Mouse (Mus musculus) hindbrain, embryonic 14.5 days (tissue): ENCODE data around the gene Med13l. TPM values are rescaled to one million over a fixed set of nuclear protein-coding genes. Genes with fewer than 3 reads are reported as not detected.

Source experiments
- ATAC-seq: fragments of 200-750 bp; cut with Nextera tagmentation; 2 replicates; pipeline ENCODE4 v1.8.0; 2017; ENCODE audit warnings: moderate number of reproducible peaks, mild to moderate bottlenecking, moderate TSS enrichment, moderate library complexity; ENCODE audit not compliant: low FRiP score
- DNase-seq: peaks from one replicate; pipeline ENCODE4 v3.0.0-alpha.2; 2015; ENCODE audit warnings: low spot score
- H3K27ac ChIP-seq: fragments of 300-500 bp; sonication (generic); 2 replicates; pipeline ENCODE4 v1.5.1; 2014; ENCODE audit warnings: mild to moderate bottlenecking, moderate library complexity
- H3K27me3 ChIP-seq: fragments of 300-500 bp; sonication (generic); 2 replicates; pipeline ENCODE4 v1.6.1; 2014; ENCODE audit warnings: mild to moderate bottlenecking, low read length, mixed read lengths; ENCODE audit not compliant: control insufficient read depth, insufficient read depth
- H3K36me3 ChIP-seq: fragments of 300-500 bp; sonication (generic); replicated peaks from 2 replicates; pipeline ENCODE4 v1.6.1; 2014; ENCODE audit not compliant: control insufficient read depth, insufficient read depth
- H3K4me1 ChIP-seq: fragments of 300-500 bp; sonication (generic); replicated peaks from 2 replicates; pipeline ENCODE4 v1.6.1; 2014; ENCODE audit warnings: antibody characterized with exemption, low read length, mixed read lengths; ENCODE audit not compliant: control insufficient read depth, insufficient read depth
- H3K4me2 ChIP-seq: fragments of 300-500 bp; sonication (generic); replicated peaks from 2 replicates; pipeline ENCODE4 v1.6.1; 2014; ENCODE audit warnings: mild to moderate bottlenecking, moderate library complexity
- H3K4me3 ChIP-seq: fragments of 300-500 bp; sonication (generic); replicated peaks from 2 replicates; pipeline ENCODE4 v1.5.1; 2014; ENCODE audit warnings: mild to moderate bottlenecking, low read length
- H3K9ac ChIP-seq: fragments of 300-500 bp; sonication (generic); 2 replicates; pipeline ENCODE4 v1.6.1; 2014
- H3K9me3 ChIP-seq: fragments of 300-500 bp; sonication (generic); 2 replicates; pipeline ENCODE4 v1.6.1; 2016; ENCODE audit warnings: low read length; ENCODE audit not compliant: control insufficient read depth
- WGBS: fragments of 180-500 bp; shearing (Covaris S2); extraction: QIAGEN DNeasy Blood & Tissue Kit; methylation state at CpG from one replicate; pipeline ENCODE4 v1.1.7; 2014; 5-methylcytosine and 5-hydroxymethylcytosine counted together
- polyA plus RNA-seq: library from polyadenylated mRNA; unstranded; fragments of >200 nt; fragmentation: Nextera tagmentation; extraction: Ambion mirVana; gene quantifications from 2 replicates; pipeline ENCODE4 v1.2.1, GENCODE M21; 2014

Gene Med13l
- polyA plus RNA-seq, 1 experiment from 2014 or later: 18.0 TPM

DNA sequence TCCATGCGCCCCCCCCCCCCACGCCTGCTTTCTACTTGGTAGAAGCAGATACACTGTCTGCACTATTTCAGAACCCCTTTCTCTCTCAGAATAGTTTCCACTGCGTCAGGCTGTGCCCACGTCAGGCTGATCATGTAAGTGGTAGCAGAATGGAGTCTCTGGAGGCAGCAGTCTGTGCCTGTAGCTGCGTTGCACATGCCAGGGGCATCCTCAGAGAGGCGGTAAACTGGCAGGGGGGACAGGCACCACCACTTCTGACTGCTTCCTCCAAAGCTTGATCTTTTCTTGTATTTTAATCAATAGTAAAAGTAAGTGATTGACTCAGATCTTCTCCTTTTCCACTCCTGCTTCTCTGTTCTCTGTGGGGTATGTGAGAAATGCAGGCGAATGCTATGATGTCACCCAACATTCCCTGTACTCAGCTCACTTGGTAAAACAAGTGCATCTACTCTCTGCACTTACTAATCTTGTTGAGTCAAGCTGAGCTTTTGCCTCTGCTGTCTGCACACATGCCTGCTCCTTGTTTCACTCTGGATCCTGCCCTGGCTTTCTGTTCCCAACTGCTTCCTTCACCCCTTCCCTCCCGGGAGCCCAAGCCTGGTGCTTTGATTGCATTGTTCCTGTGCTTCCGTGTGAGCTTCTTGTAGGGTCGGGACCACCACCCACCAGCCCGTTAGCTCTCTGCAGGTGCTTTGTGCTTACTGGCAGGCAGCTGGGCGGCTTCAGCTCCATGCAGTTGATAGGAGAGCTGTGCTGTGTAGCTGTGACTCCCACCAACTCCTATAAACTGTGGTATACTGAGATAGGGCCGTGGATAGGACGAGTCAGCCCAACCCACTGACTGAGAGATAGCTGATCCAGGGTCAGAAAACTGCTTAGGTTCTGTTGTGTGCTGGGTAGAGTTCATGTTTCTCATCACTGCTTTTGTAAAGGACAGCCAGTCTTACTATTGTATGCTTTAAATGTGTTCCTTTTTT is 156.1 kb downstream of the Med13l start:
- no peak for DNase-seq
- Histone ChIP-seq H3K4me1 (peaks cover 25% of the 10 kb centered on the region), H3K27ac (no peak overlapping the region), H3K9me3 (no peaks in the 10 kb centered on the region), H3K4me2 (no peak overlapping the region), H3K36me3 (peaks cover 4% of the 10 kb centered on the region; the same call in 1 of the 2 replicates), H3K4me3 (no peak overlapping the region), H3K27me3 (no peaks in the 10 kb centered on the region), H3K9ac (no peak overlapping the region; the same call in 1 of the 2 replicates)
- 45% methylated on average over 14 of the region's 14 CpGs for WGBS
- ATAC-seq: no peak

DNA sequence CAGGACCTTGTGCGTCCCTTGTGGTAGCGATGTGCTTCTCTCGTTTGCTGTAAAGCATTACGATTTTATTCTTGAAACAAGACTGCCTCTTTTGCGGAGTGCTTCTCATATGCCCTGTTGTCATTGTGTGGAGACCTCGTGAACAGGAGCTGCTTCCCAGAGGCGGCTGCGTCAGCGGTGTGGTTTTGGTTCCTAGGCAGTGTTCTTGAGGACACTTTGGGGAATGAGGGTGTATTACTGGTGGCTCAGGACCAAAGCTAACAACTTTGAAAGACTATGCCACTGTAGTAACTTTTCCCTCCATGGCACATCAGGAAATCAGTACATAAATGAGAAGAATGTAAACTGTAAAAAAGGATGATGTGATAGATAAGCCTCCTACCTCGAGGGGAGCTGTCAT is 157.0 kb downstream of the Med13l start:
- H3K27me3 ChIP-seq: no peaks in the 10 kb centered on the region
- WGBS: 77% methylated on average over 10 of the region's 10 CpGs
- H3K4me1 ChIP-seq: peaks cover 19% of the 10 kb centered on the region
- H3K9me3 ChIP-seq: no peaks in the 10 kb centered on the region
- no peak overlapping the region for H3K4me2 ChIP-seq
- H3K36me3 ChIP-seq: peaks cover 12% of the 10 kb centered on the region
- H3K27ac ChIP-seq: no peak overlapping the region
- no peak for ATAC-seq
- no peak overlapping the region for H3K4me3 ChIP-seq
- no peak overlapping the region for H3K9ac ChIP-seq
- DNase-seq: no peak

DNA sequence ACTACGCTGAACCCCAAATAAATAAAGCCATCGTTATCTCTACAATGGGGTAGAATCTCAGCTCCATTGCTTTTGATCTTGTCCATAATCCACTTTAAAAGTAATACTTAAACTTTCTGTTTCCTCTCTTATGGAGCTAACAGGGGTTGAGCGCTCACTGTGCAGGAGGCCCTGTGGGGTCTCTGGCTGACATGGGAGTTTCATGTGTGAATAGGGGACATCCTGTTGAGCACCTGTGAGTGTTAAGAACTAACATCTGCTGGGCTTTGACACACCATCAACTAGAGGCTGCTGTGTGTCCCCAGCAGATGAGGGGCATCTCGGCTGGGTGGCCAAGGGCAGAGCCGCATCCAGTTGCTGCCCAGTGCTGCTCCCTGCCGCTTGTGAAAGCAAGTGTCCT is 157.6 kb downstream of the Med13l start:
- Histone ChIP-seq H3K4me2 (no peak overlapping the region), H3K9ac (no peak overlapping the region), H3K27ac (no peak overlapping the region), H3K9me3 (no peaks in the 10 kb centered on the region), H3K27me3 (no peaks in the 10 kb centered on the region), H3K4me1 (peaks cover 19% of the 10 kb centered on the region), H3K4me3 (no peak overlapping the region), H3K36me3 (peaks cover 12% of the 10 kb centered on the region)
- DNase-seq: no peak
- WGBS: 87% methylated on average over 6 of the region's 6 CpGs
- no peak for ATAC-seq

DNA sequence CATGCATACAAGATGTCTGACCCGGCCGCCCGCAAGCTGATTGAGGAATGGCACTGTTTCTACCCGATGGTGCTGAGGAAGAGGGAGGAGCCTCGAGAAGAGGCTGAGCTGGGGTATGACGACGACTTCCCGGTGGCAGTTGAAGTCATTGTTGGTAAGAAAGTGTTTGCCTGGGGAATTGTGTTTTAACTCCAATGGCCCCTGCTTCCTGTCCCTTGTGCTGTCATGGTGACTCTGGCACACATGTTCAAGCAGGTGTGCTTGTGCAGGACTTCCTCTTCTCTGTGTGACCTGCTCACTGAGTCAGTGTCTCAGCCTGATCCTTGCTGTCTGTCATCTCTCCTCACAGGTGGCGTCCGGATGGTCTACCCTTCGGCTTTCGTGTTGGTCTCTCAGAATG is 160.9 kb downstream of the Med13l start:
- Histone ChIP-seq H3K27me3 (no peaks in the 10 kb centered on the region), H3K9me3 (no peaks in the 10 kb centered on the region), H3K4me2 (no peak overlapping the region), H3K9ac (no peak overlapping the region), H3K4me1 (peaks cover 7% of the 10 kb centered on the region), H3K27ac (no peak overlapping the region), H3K36me3 (peaks cover 34% of the 10 kb centered on the region), H3K4me3 (no peak overlapping the region)
- WGBS: 82% methylated on average over 12 of the region's 12 CpGs
- ATAC-seq: no peak
- DNase-seq: no peak

DNA sequence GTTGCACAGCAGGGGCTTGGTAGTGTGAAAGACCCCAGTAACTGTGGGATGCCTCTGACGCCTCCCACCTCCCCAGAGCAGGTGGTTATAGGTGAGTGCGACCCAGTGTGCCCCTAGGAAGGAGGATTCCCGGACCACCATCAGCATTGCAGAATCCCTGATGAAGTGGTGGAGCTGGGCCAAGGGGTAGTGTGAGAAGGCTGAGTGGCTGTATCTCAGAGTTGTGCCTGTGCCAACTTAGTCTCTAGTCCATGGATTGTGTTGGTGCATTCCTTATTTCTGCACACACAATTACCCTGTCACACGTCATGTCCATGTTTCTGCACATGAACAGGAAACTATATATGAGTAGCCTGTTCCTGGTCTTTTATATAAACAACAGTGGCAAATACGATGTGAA is 161.4 kb downstream of the Med13l start:
- no peaks in the 10 kb centered on the region for H3K27me3 ChIP-seq
- H3K4me2 ChIP-seq: no peak overlapping the region
- ATAC-seq: no peak; the same call in 1 of the 2 replicates
- no peak overlapping the region for H3K9ac ChIP-seq
- H3K4me1 ChIP-seq: peaks cover 3% of the 10 kb centered on the region
- H3K4me3 ChIP-seq: no peak overlapping the region
- H3K27ac ChIP-seq: no peak overlapping the region
- DNase-seq: no peak
- peaks cover 38% of the 10 kb centered on the region for H3K36me3 ChIP-seq
- WGBS: 86% methylated on average over 5 of the region's 5 CpGs
- no peaks in the 10 kb centered on the region for H3K9me3 ChIP-seq

DNA sequence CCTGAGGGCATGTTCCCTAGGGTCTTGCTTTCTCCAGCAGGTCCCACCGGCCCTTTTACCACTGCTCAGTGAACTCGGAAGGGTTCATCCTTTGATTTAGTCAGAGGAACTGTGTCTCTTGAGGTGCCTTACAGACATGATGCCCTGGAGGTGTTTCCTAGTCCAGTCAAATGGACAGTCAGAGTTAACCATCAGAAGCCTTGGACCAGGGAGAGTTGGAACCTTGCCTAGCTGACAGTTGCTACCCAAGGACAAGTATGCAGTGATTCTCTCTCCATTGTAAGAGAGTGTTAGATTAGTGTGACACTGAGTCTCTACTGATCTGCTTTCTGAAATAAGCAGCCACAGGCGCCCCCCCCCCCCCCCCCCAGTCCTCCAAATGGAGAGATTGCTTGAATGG is 162.0 kb downstream of the Med13l start:
- Histone ChIP-seq H3K36me3 (peaks cover 44% of the 10 kb centered on the region), H3K9ac (no peak overlapping the region), H3K27me3 (no peaks in the 10 kb centered on the region), H3K4me2 (no peak overlapping the region), H3K27ac (no peak overlapping the region), H3K4me3 (no peak overlapping the region), H3K9me3 (no peaks in the 10 kb centered on the region), H3K4me1 (no peaks in the 10 kb centered on the region; the same call in 1 of the 2 replicates)
- DNase-seq (no peak), ATAC-seq (no peak)
- 82% methylated on average over 3 of the region's 3 CpGs for WGBS

DNA sequence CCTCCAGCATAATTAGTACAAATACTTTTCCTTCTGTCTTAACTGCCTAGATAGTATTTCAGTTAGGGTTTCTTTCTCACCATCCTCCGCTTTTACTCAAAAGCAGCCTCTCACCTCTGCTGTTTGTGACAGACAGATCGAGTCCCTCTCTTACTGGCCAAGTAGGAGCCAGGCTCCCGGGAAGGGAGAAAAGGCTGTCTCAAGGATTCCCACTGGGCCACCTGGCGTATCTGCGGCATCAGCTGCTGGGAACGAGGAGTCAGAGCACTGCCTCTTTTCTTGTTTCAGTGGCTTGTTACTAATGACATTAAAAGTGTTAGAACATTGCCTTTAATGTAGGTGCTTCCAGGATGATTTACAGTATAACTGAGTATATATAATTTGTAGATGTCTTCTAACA is 164.9 kb downstream of the Med13l start:
- Histone ChIP-seq H3K27ac (no peak overlapping the region), H3K9ac (no peak overlapping the region), H3K27me3 (no peaks in the 10 kb centered on the region), H3K36me3 (peaks cover 74% of the 10 kb centered on the region), H3K4me1 (no peaks in the 10 kb centered on the region), H3K4me2 (no peak overlapping the region), H3K4me3 (no peak overlapping the region), H3K9me3 (no peaks in the 10 kb centered on the region)
- ATAC-seq (no peak), DNase-seq (no peak)
- WGBS: 65% methylated on average over 6 of the region's 6 CpGs

DNA sequence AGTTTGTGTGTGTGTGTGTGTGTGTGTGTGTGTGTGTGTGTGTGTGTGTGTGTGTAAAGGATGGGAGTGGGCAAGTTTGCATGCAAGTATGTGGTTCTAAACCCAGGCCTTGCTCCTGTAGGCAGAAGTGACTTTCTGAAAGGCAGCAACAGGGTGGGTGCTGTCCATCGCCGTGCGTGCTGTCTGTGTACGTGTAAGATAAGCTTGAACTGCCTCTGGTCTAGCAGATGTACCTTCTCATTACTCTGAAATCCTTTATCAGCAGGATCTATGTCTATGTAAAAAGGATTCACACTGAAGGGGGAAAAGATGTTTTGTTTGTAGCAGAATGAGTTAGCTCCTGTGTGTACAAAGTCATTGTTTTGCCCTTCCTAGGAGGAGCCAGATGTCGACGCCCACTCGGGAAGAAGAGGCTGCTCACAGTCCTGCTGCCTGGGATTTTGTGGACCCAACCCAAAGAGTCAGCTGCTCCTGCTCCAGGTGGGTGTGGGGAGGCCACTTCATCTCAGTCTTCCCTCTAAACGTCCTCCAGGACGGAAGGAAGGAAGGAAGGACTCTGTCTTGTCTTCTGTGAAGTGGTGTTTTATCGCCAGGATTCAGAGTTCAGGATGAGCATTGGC is 165.5 kb downstream of the Med13l start:
- Histone ChIP-seq H3K4me1 (no peaks in the 10 kb centered on the region), H3K36me3 (peaks cover 80% of the 10 kb centered on the region)

DNA sequence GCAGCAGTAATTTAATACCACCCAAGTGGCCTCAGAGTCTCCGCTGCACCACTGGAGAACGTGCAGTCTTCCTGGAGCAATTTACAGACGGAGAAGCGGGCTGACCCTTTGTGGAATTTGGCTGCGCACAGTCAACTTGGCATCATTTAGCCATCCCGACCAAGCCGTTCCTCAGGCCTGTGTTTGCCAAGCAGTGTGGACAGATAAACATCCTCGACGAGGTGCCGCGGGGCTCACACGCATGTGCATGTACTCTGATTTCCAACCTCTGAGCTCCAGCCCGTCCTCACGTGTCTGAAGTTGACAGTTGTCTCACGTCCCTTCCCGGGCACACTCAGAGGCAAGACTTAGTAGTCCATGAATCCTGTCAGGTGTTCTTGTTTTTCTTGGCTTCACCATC is 166.9 kb downstream of the Med13l start:
- Histone ChIP-seq H3K9ac (no peak overlapping the region), H3K4me1 (no peaks in the 10 kb centered on the region), H3K36me3 (peaks cover 80% of the 10 kb centered on the region), H3K27me3 (no peaks in the 10 kb centered on the region), H3K27ac (no peak overlapping the region), H3K4me2 (no peak overlapping the region), H3K9me3 (no peaks in the 10 kb centered on the region), H3K4me3 (no peak overlapping the region)
- DNase-seq (no peak), ATAC-seq (no peak)
- WGBS: 93% methylated on average over 16 of the region's 16 CpGs

More for the DNA sequence above, 165.5 kb downstream of the Med13l start:
- ATAC-seq: no peak
- Histone ChIP-seq H3K27ac (no peak overlapping the region), H3K4me2 (no peak overlapping the region), H3K4me3 (no peak overlapping the region), H3K9me3 (no peaks in the 10 kb centered on the region), H3K9ac (no peak overlapping the region), H3K27me3 (no peaks in the 10 kb centered on the region)
- 79% methylated on average over 10 of the region's 10 CpGs for WGBS
- DNase-seq: no peak
